Mouse (Mus musculus) testis, adult 2 months (tissue): ENCODE results near the gene Sun3. TPM values are rescaled to one million over a fixed set of nuclear protein-coding genes. Genes with fewer than 3 reads are reported as not detected.

Experiments used
- H3K27ac ChIP-seq: fragments of 200-500 bp; 2 replicates; pipeline ENCODE4 v1.5.1; 2012; ENCODE audit warnings: low read depth, low read length; ENCODE audit not compliant: control insufficient read depth, insufficient read depth
- H3K27me3 ChIP-seq: fragments of 200-500 bp; 2 replicates; pipeline ENCODE4 v1.6.1; 2012; ENCODE audit warnings: mild to moderate bottlenecking, low read length, moderate library complexity; ENCODE audit not compliant: control insufficient read depth, insufficient read depth
- H3K36me3 ChIP-seq: fragments of 200-500 bp; 2 replicates; pipeline ENCODE4 v1.6.1; 2012; ENCODE audit warnings: mild to moderate bottlenecking, low read length; ENCODE audit not compliant: control insufficient read depth, insufficient read depth
- H3K4me1 ChIP-seq: fragments of 200-500 bp; 2 replicates; pipeline ENCODE4 v1.6.1; 2012; ENCODE audit warnings: low read length; ENCODE audit not compliant: control insufficient read depth, insufficient read depth
- H3K4me3 ChIP-seq: fragments of 200-500 bp; 2 replicates; pipeline ENCODE4 v1.5.1; 2012; ENCODE audit warnings: low read depth, mild to moderate bottlenecking, low read length, moderate library complexity, mixed read lengths; ENCODE audit not compliant: control insufficient read depth
- CTCF ChIP-seq: fragments of 200-500 bp; IDR thresholded peaks from 2 replicates; pipeline ENCODE4 v1.5.1; 2012; ENCODE audit warnings: low read depth, mild to moderate bottlenecking, inconsistent platforms, low read length, moderate library complexity; ENCODE audit not compliant: control insufficient read depth, insufficient read depth, insufficient replicate concordance
- POLR2A ChIP-seq: fragments of 200-500 bp; IDR thresholded peaks from 2 replicates; pipeline ENCODE4 v1.6.1; 2012; ENCODE audit warnings: low read depth, mild to moderate bottlenecking, inconsistent platforms, low read length, moderate library complexity; ENCODE audit not compliant: control insufficient read depth
- polyA plus RNA-seq: library from polyadenylated mRNA; depleted of rRNA; stranded (reverse); fragments of >200 nt; gene quantifications from 2 replicates; pipeline ENCODE4 v1.2.3, GENCODE M21; 2012

Gene Sun3
- polyA plus RNA-seq, 1 experiment, result 68.1 TPM

GRCm38 (mm10) chr11:9018491-9019267 is 30.1 kb downstream of the Sun3 start:
- no peak overlapping the region for H3K4me3 ChIP-seq
- no peak overlapping the region for H3K27ac ChIP-seq
- TF ChIP-seq CTCF, result no peak
- TF ChIP-seq POLR2A, result no peak
- H3K4me1 ChIP-seq, result no peaks in the 10 kb centered on the region
- no peaks in the 10 kb centered on the region for H3K27me3 ChIP-seq
- H3K36me3 ChIP-seq, result no peaks in the 10 kb centered on the region; the same call in 1 of the 2 replicates

- Histone ChIP-seq H3K4me3 (no peak overlapping the region), H3K4me1 (no peaks in the 10 kb centered on the region), H3K27ac (no peak overlapping the region), H3K36me3 (no peaks in the 10 kb centered on the region; the same call in 1 of the 2 replicates), H3K27me3 (no peaks in the 10 kb centered on the region)
- TF ChIP-seq POLR2A (no peak), CTCF (no peak)
Measured at GRCm38 (mm10) chr11:9014740-9015139, 34.1 kb downstream of the Sun3 start.

- TF ChIP-seq CTCF (no peak), POLR2A (no peak)
- Histone ChIP-seq H3K36me3 (no peaks in the 10 kb centered on the region; the same call in 1 of the 2 replicates), H3K27ac (peak overlapping the region; percentile 26; the same call in 1 of the 2 replicates), H3K27me3 (no peaks in the 10 kb centered on the region), H3K4me1 (no peaks in the 10 kb centered on the region), H3K4me3 (peak overlapping the region; percentile 97)
Measured at GRCm38 (mm10) chr11:9011348-9011747, 37.4 kb downstream of the Sun3 start.

- no peaks in the 10 kb centered on the region for H3K27me3 ChIP-seq
- peak within 1 kb of the TSS; percentile 84 for H3K27ac ChIP-seq
- peak; percentile 83 for TF ChIP-seq POLR2A
- TF ChIP-seq CTCF, result no peak
- H3K36me3 ChIP-seq, result no peaks in the 10 kb centered on the region; the same call in 1 of the 2 replicates
- peak within 1 kb of the TSS; percentile 97 for H3K4me3 ChIP-seq
- H3K4me1 ChIP-seq, result no peaks in the 10 kb centered on the region
Measured at GRCm38 (mm10) chr11:9010853-9011339, 37.9 kb downstream of the Sun3 start, which contains the start of gene Hus1. Hus1 (minus strand) TSS chr11:9011191.

GRCm38 (mm10) chr11:9010416-9010815 is 38.4 kb downstream of the Sun3 start:
- Histone ChIP-seq H3K27ac (peak overlapping the region; percentile 84), H3K27me3 (no peaks in the 10 kb centered on the region), H3K4me1 (no peaks in the 10 kb centered on the region), H3K4me3 (peak overlapping the region; percentile 97), H3K36me3 (peaks cover 2% of the 10 kb centered on the region)
- TF ChIP-seq POLR2A, result no peak
- no peak for TF ChIP-seq CTCF

GRCm38 (mm10) chr11:9008761-9009160 is 40.0 kb downstream of the Sun3 start:
- TF ChIP-seq CTCF (no peak), POLR2A (no peak)
- H3K27ac ChIP-seq, result no peak overlapping the region
- H3K4me1 ChIP-seq, result no peaks in the 10 kb centered on the region
- H3K36me3 ChIP-seq, result peaks cover 4% of the 10 kb centered on the region
- H3K4me3 ChIP-seq, result no peak overlapping the region
- no peaks in the 10 kb centered on the region for H3K27me3 ChIP-seq

- Histone ChIP-seq H3K4me3 (no peak overlapping the region), H3K27ac (no peak overlapping the region), H3K4me1 (no peaks in the 10 kb centered on the region), H3K27me3 (no peaks in the 10 kb centered on the region), H3K36me3 (no peaks in the 10 kb centered on the region)
- TF ChIP-seq CTCF (no peak), POLR2A (no peak)
Measured at GRCm38 (mm10) chr11:8988084-8988483, 60.7 kb downstream of the Sun3 start.
